Mouse (Mus musculus) embryonic facial prominence, embryonic 13.5 days (tissue): ENCODE data around the gene Gm765. TPM values are rescaled to one million over a fixed set of nuclear protein-coding genes. Genes with fewer than 3 reads are reported as not detected.

Source experiments
- ATAC-seq: fragments of 200-750 bp; cut with Nextera tagmentation; 2 replicates; pipeline ENCODE4 v1.8.0; 2017; ENCODE audit warnings: low read depth; ENCODE audit not compliant: insufficient number of reproducible peaks, insufficient read depth, low FRiP score, low TSS enrichment
- H3K27ac ChIP-seq: fragments of 300-500 bp; sonication (generic); 2 replicates; pipeline ENCODE4 v1.5.1; 2015; ENCODE audit warnings: moderate library complexity, mild to moderate bottlenecking, inconsistent platforms
- H3K27me3 ChIP-seq: fragments of 300-500 bp; sonication (generic); 2 replicates; pipeline ENCODE4 v1.6.1; 2015; ENCODE audit warnings: mild to moderate bottlenecking, inconsistent platforms
- H3K36me3 ChIP-seq: fragments of 300-500 bp; sonication (generic); 2 replicates; pipeline ENCODE4 v1.6.1; 2015; ENCODE audit warnings: mild to moderate bottlenecking, inconsistent platforms
- H3K4me1 ChIP-seq: fragments of 300-500 bp; sonication (generic); 2 replicates; pipeline ENCODE4 v1.6.1; 2015; ENCODE audit warnings: inconsistent platforms
- H3K4me2 ChIP-seq: fragments of 300-500 bp; sonication (generic); 2 replicates; pipeline ENCODE4 v1.6.1; 2015; ENCODE audit warnings: moderate library complexity, mild to moderate bottlenecking, inconsistent platforms
- H3K4me3 ChIP-seq: fragments of 300-500 bp; sonication (generic); 2 replicates; pipeline ENCODE4 v1.5.1; 2015; ENCODE audit warnings: mild to moderate bottlenecking, inconsistent platforms
- H3K9ac ChIP-seq: fragments of 300-500 bp; sonication (generic); 2 replicates; pipeline ENCODE4 v1.6.1; 2015; ENCODE audit warnings: mild to moderate bottlenecking, inconsistent platforms
- H3K9me3 ChIP-seq: fragments of 300-500 bp; sonication (generic); 2 replicates; pipeline ENCODE4 v1.6.1; 2016; ENCODE audit warnings: inconsistent platforms
- WGBS: fragments of 180-500 bp; shearing (Covaris S2); methylation state at CpG from one replicate; pipeline ENCODE4 v1.1.7; 2015; ENCODE audit warnings: mixed read lengths; 5-methylcytosine and 5-hydroxymethylcytosine counted together
- polyA plus RNA-seq: library from polyadenylated mRNA; unstranded; fragments of >200 nt; fragmentation: Nextera tagmentation; extraction: Ambion mirVana; gene quantifications from 2 replicates; pipeline ENCODE4 v1.2.1, GENCODE M21; 2015

Gm765 gene
- polyA plus RNA-seq, 1 experiment from 2014 or later: not detected

DNA sequence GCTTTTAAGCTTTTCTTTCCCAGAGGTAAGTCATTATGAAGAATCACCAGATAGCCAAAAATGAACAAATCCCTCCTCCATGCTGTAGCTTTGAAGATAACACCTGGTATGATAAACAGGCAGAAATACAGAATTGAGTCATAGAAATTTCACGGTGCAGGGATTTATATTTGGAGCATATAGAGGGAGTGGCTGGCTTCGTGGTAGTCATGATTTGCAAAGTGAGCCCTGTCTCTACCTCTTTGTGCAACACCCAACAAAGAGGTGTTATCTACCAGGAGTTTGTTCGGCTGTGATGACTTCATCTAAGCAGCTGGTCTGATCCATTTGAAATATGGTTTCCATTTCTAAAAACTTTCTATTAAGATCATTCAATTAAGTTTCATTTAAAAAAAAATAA, 130.3 kb downstream of the Gm765 start:
- no peak for ATAC-seq
- Histone ChIP-seq H3K27me3 (0 out of 2 replicates have a peak, but pooled peaks cover 11% of the 10 kb centered on the region), H3K4me2 (no peak overlapping the region), H3K9ac (no peak overlapping the region), H3K4me1 (peaks cover 7% of the 10 kb centered on the region; the same call in 1 of the 2 replicates), H3K36me3 (no peaks in the 10 kb centered on the region), H3K27ac (no peak overlapping the region), H3K9me3 (no peaks in the 10 kb centered on the region), H3K4me3 (no peak overlapping the region)
- WGBS: 70% methylated on average over 3 of the region's 3 CpGs

- Histone ChIP-seq H3K9ac (no peak overlapping the region), H3K9me3 (no peaks in the 10 kb centered on the region), H3K27me3 (peaks cover 12% of the 10 kb centered on the region; the same call in 1 of the 2 replicates), H3K4me3 (no peak overlapping the region), H3K4me1 (peaks cover 7% of the 10 kb centered on the region; the same call in 1 of the 2 replicates), H3K4me2 (no peak overlapping the region), H3K27ac (no peak overlapping the region), H3K36me3 (no peaks in the 10 kb centered on the region)
- 64% methylated on average over 5 of the region's 5 CpGs for WGBS
- no peak for ATAC-seq
Observed at GRCm38 (mm10) chr6:98210237-98210636, 132.3 kb downstream of the Gm765 start.

DNA sequence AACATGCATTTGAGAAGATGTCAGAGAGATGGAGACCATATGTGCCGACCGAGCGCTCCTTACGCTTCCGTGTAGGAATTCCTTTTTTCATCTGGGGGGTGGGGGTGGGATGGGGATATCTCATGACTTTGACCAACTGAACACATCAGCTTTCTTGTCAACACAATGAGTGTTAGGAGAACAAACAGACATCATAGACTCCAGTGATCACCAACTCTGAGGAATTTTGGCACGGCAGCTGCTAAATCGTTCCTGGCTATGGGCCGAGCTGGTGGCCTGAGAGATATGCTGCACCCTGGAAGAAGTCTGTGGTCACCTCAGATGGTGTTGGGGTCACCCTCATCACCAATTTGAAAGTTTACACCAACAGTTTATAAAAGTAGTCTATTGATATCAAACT, 134.5 kb downstream of the Gm765 start:
- Histone ChIP-seq H3K4me3 (no peak overlapping the region), H3K36me3 (no peaks in the 10 kb centered on the region), H3K4me2 (no peak overlapping the region), H3K4me1 (peaks cover 7% of the 10 kb centered on the region; the same call in 1 of the 2 replicates), H3K27ac (no peak overlapping the region), H3K9ac (no peak overlapping the region), H3K27me3 (peaks cover 12% of the 10 kb centered on the region; the same call in 1 of the 2 replicates), H3K9me3 (no peaks in the 10 kb centered on the region)
- 89% methylated on average over 8 of the region's 8 CpGs for WGBS
- ATAC-seq: no peak

DNA sequence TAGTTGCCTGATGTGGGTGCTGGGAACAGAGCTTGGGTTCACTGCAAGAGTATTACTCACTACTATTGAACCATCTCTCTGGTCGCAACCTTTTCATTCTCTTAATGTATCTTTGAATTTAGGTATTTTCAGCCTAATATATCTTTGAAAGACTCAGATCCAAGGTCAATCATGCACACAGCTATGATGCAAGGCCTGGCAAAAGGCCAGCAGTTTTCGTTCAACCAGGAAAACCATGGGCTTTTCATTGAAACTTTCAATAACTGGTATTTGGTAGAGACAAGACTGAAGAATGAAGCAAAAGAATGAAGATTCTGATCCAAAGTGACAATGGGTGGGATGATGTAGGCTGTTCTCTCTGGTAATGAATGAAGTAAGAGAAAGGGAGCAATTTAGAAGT, 143.8 kb downstream of the Gm765 start:
- Histone ChIP-seq H3K4me1 (no peaks in the 10 kb centered on the region), H3K9ac (no peak overlapping the region), H3K36me3 (no peaks in the 10 kb centered on the region), H3K27ac (no peak overlapping the region), H3K4me3 (no peak overlapping the region), H3K9me3 (no peaks in the 10 kb centered on the region), H3K27me3 (no peaks in the 10 kb centered on the region), H3K4me2 (no peak overlapping the region)
- WGBS: 90% methylated on average over 2 of the region's 2 CpGs
- no peak for ATAC-seq

GRCm38 (mm10) chr6:98190745-98191442, 151.7 kb downstream of the Gm765 start:
- Histone ChIP-seq H3K27me3 (no peaks in the 10 kb centered on the region), H3K4me1 (no peaks in the 10 kb centered on the region), H3K4me2 (no peak overlapping the region), H3K9ac (no peak overlapping the region), H3K27ac (no peak overlapping the region), H3K36me3 (no peaks in the 10 kb centered on the region), H3K4me3 (no peak overlapping the region), H3K9me3 (no peaks in the 10 kb centered on the region)
- 63% methylated on average over 8 of the region's 8 CpGs for WGBS
- ATAC-seq: no peak
